Mouse (Mus musculus): ENCODE measurements around the gene Gm45234.

GRCm38 (mm10) chr6:124708289-124708889 is 47.4 kb downstream of the Gm45234 start:
- no peak for TF ChIP-seq POLR2A (IDR thresholded peaks at IDR 0.05; ENCODE audit: borderline replicate concordance, extremely low read depth, insufficient read depth, insufficient read length, poor library complexity, severe bottlenecking)
- no peak for TF ChIP-seq CTCF (IDR thresholded peaks at IDR 0.05; ENCODE audit: borderline replicate concordance, extremely low read depth, insufficient read depth, insufficient read length)
